Mouse (Mus musculus): ENCODE data around the gene Peli1. TPM values are rescaled to one million over a fixed set of nuclear protein-coding genes. Genes with fewer than 3 reads are reported as not detected.
A peak's percentile ranks its signal among the peaks of the same experiment; 100 is the strongest.

Gene Peli1
- total and polyA plus RNA-seq, 2 experiments from 2014 or later: 37.3 to 37.7 TPM

DNA sequence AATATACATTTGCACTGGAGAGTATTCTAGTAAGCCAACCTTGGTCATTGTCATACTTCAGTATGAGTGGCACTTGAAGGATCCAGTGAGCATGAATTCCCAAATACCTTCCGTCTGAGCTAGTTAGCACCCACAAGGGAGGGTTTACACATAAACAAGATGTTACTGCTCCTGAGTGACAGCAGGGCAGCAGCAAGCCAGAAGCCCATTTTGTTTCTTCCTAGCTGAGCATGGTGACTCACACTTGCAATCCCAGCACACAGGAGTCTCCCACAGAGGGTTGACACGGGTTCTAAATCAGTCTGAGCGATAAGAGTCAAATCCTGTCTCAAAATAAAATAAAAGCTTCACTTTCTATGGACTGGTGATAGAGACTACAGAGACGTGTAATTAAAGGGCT lies 66.5 kb downstream of the Peli1 start:
- ATAC-seq (ENCODE audit: low FRiP score) (no peak), DNase-seq (ENCODE audit: low spot score) (no peak)
- TF ChIP-seq CTCF (IDR thresholded peaks at IDR 0.05): no peak
- Histone ChIP-seq H3K27ac (ENCODE audit: low read depth, low read length) (no peak overlapping the region), H3K4me1 (ENCODE audit: insufficient read depth, low read length) (no peaks in the 10 kb centered on the region), H3K27me3 (ENCODE audit: insufficient read depth, low read length) (no peaks in the 10 kb centered on the region), H3K9ac (replicated peaks; ENCODE audit: low read length, poor library complexity, severe bottlenecking) (no peak overlapping the region), H3K4me3 (ENCODE audit: low read depth, low read length) (no peak overlapping the region), H3K9me3 (ENCODE audit: low read length) (no peaks in the 10 kb centered on the region), H3K36me3 (ENCODE audit: insufficient read depth, low read length) (no peaks in the 10 kb centered on the region; the same call in 1 of the 2 replicates), H3K4me2 (ENCODE audit: low read depth, low read length, poor library complexity, severe bottlenecking) (no peak overlapping the region)
- 82% methylated on average over 4 of the region's 4 CpGs for WGBS

DNA sequence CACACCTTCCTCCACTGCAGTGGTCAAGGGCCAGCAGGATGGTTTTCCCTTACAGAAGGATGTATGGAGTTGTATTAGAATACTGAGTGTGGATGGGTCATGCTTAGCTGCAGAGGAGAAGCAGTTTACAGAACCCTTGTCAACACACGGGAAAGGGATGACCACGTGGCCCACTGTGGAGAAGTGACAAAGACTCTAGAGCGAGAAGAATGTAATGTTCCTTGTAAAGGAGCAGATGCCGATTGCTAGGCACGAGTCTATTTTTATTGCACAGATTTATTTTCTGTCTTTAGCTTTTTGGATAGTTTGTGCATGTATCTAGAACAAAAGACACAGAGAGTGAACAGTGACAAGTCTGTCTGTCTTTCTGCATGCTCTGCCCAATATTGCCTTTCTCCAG lies 71.0 kb downstream of the Peli1 start:
- Histone ChIP-seq H3K36me3 (ENCODE audit: insufficient read depth, low read length) (no peaks in the 10 kb centered on the region), H3K27ac (ENCODE audit: low read depth, low read length) (no peak overlapping the region), H3K9me3 (ENCODE audit: low read length) (no peaks in the 10 kb centered on the region), H3K9ac (replicated peaks; ENCODE audit: low read length, poor library complexity, severe bottlenecking) (no peak overlapping the region), H3K27me3 (ENCODE audit: insufficient read depth, low read length) (no peaks in the 10 kb centered on the region), H3K4me1 (ENCODE audit: insufficient read depth, low read length) (no peaks in the 10 kb centered on the region), H3K4me2 (ENCODE audit: low read depth, low read length, poor library complexity, severe bottlenecking) (no peak overlapping the region), H3K4me3 (ENCODE audit: low read depth, low read length) (no peak overlapping the region)
- 89% methylated on average over 5 of the region's 5 CpGs for WGBS
- TF ChIP-seq CTCF (IDR thresholded peaks at IDR 0.05): no peak
- ATAC-seq (ENCODE audit: low FRiP score) (no peak), DNase-seq (ENCODE audit: low spot score) (no peak)

DNA sequence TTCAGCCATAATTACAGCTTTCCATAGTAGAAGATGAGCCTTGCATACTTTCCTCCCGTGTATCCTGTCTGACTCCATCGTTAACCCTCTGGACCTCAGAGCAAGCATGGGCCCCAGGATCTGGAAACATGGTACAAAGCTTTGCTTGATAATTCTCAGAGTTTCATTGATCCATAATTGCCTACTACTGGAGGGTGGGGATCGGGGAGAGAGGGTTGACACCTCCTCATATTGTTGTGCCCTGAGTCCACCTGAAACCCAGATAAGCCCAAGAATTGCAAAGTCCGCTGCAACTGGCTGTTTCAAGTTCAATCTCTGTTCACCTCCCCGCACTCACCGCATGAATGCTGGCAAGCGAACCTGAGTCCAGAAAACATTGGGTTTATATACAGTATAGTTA lies 72.1 kb downstream of the Peli1 start:
- Histone ChIP-seq H3K9me3 (ENCODE audit: low read length) (no peaks in the 10 kb centered on the region), H3K9ac (replicated peaks; ENCODE audit: low read length, poor library complexity, severe bottlenecking) (no peak overlapping the region), H3K4me3 (ENCODE audit: low read depth, low read length) (no peak overlapping the region), H3K27me3 (ENCODE audit: insufficient read depth, low read length) (no peaks in the 10 kb centered on the region), H3K4me1 (ENCODE audit: insufficient read depth, low read length) (no peaks in the 10 kb centered on the region), H3K27ac (ENCODE audit: low read depth, low read length) (no peak overlapping the region), H3K4me2 (ENCODE audit: low read depth, low read length, poor library complexity, severe bottlenecking) (no peak overlapping the region), H3K36me3 (ENCODE audit: insufficient read depth, low read length) (no peaks in the 10 kb centered on the region)
- DNase-seq (ENCODE audit: low spot score) (no peak), ATAC-seq (ENCODE audit: low FRiP score) (no peak)
- no peak for TF ChIP-seq CTCF (IDR thresholded peaks at IDR 0.05)
- WGBS: 76% methylated on average over 7 of the region's 7 CpGs

DNA sequence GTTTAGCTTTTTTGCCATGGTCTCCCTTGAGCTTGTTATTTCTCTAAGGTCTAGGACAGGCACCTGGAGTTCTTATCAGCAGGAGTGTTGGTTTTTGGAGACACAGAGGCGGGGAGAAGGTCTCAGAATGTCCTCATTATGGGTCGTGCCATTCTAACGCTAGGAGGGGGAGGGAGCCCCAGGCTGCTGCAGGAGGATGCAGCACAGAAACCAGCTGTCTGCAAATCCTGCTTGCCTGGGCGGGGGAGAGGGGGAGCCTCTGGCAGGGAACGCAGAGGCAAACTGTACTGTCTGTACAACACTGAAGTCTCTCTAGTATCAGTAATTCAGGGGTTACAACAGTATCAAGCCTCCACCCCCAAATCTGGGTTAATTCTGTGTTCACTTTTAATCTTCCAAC lies 72.6 kb downstream of the Peli1 start:
- TF ChIP-seq CTCF (IDR thresholded peaks at IDR 0.05): no peak
- H3K4me2 ChIP-seq (ENCODE audit: low read depth, low read length, poor library complexity, severe bottlenecking): 0 out of 2 replicates have a peak overlapping the region, but pooled peaks have one; percentile 9
- no peaks in the 10 kb centered on the region for H3K27me3 ChIP-seq (ENCODE audit: insufficient read depth, low read length)
- no peaks in the 10 kb centered on the region for H3K36me3 ChIP-seq (ENCODE audit: insufficient read depth, low read length)
- DNase-seq (ENCODE audit: low spot score): peak; percentile 20
- 4% methylated on average over 5 of the region's 5 CpGs for WGBS
- no peak for ATAC-seq (ENCODE audit: low FRiP score)
- H3K27ac ChIP-seq (ENCODE audit: low read depth, low read length): no peak overlapping the region
- H3K9ac ChIP-seq (replicated peaks; ENCODE audit: low read length, poor library complexity, severe bottlenecking): no peak overlapping the region
- no peaks in the 10 kb centered on the region for H3K9me3 ChIP-seq (ENCODE audit: low read length)
- no peaks in the 10 kb centered on the region for H3K4me1 ChIP-seq (ENCODE audit: insufficient read depth, low read length)
- H3K4me3 ChIP-seq (ENCODE audit: low read depth, low read length): no peak overlapping the region

DNA sequence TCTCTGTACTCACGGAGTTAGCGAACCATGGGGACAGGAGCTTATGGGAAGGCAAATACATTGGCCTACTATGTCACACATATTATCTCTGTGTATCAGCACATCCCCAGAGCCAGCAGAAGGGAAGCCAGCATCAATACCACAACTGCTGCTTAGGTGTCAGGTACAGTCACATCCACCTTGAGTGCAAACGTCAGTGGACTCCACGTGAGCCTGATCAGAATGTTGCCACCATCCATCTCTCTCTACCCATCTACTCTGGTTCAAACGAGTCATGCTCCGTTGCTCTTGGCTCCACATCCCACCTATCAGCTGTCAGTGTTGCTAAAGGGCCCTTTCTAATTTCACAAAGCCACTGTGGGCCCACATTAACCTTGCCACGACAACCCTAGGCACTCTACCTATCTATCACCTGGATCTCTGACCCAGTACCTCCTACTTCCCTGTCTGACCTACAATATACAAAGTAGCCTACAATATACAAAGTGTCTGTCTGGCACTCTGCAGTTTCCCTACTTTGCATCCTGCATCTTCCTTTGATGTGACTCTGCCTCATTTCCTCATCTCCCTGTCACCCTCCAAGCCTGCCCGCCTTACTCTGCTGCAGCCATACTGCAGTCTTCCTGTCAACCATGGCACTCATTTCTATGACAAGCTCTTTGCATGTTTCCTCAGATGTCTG lies 73.4 kb downstream of the Peli1 start:
- no peak overlapping the region for H3K9ac ChIP-seq (replicated peaks; ENCODE audit: low read length, poor library complexity, severe bottlenecking)
- H3K4me1 ChIP-seq (ENCODE audit: insufficient read depth, low read length): no peaks in the 10 kb centered on the region
- no peak overlapping the region for H3K4me2 ChIP-seq (ENCODE audit: low read depth, low read length, poor library complexity, severe bottlenecking)
- ATAC-seq (ENCODE audit: low FRiP score): no peak
- DNase-seq (ENCODE audit: low spot score): no peak
- no peaks in the 10 kb centered on the region for H3K27me3 ChIP-seq (ENCODE audit: insufficient read depth, low read length)
- 56% methylated on average over 8 of the region's 8 CpGs for WGBS
- H3K9me3 ChIP-seq (ENCODE audit: low read length): no peaks in the 10 kb centered on the region
- H3K4me3 ChIP-seq (ENCODE audit: low read depth, low read length): no peak overlapping the region
- TF ChIP-seq CTCF (IDR thresholded peaks at IDR 0.05): no peak
- no peak overlapping the region for H3K27ac ChIP-seq (ENCODE audit: low read depth, low read length)
- H3K36me3 ChIP-seq (ENCODE audit: insufficient read depth, low read length): no peaks in the 10 kb centered on the region

DNA sequence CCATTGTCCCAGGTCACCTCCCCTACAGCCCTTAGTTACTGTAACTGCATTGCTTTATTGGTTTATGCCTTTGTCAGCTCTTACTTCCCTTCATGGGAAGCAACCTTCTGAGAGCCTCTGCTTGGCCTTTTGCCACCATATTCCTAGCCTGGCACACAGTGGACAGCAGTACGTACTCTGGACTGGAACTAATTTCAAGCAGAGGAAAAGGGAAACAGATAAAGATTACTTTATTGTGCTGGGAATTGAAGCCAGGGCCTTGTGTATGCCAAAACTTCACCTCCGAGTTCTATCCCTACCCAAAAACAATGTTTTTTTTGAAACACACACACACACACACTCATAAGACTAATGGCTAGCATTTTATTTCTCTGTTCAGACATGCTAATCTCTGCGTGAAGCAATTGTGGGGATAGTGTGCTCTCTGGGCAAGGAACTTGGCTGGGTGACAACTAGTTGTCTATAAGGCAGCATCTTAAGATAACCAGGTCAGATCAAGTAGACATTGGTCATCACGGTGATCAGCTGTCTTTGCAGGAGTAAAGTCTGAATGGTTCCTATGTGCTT lies 74.0 kb downstream of the Peli1 start:
- Histone ChIP-seq H3K9ac (replicated peaks; ENCODE audit: low read length, poor library complexity, severe bottlenecking) (no peak overlapping the region), H3K27me3 (ENCODE audit: insufficient read depth, low read length) (no peaks in the 10 kb centered on the region), H3K9me3 (ENCODE audit: low read length) (no peaks in the 10 kb centered on the region), H3K4me3 (ENCODE audit: low read depth, low read length) (no peak overlapping the region), H3K4me1 (ENCODE audit: insufficient read depth, low read length) (no peaks in the 10 kb centered on the region), H3K4me2 (ENCODE audit: low read depth, low read length, poor library complexity, severe bottlenecking) (no peak overlapping the region), H3K27ac (ENCODE audit: low read depth, low read length) (no peak overlapping the region), H3K36me3 (ENCODE audit: insufficient read depth, low read length) (no peaks in the 10 kb centered on the region)
- ATAC-seq (ENCODE audit: low FRiP score): no peak
- DNase-seq (ENCODE audit: low spot score): no peak
- no peak for TF ChIP-seq CTCF (IDR thresholded peaks at IDR 0.05)
- 75% methylated on average over 4 of the region's 4 CpGs for WGBS

Measured in midbrain, postnatal 0 days (tissue).